Mouse (Mus musculus): ENCODE measurements around the gene Timm23. TPM values are rescaled to one million over a fixed set of nuclear protein-coding genes. Genes with fewer than 3 reads are reported as not detected.

Gene Timm23
- polyA plus RNA-seq (2014; fragmentation: Illumina TruSeq; extraction: RNeasy Lipid Tissue Mini Kit (QIAGEN cat#74804); ENCODE audit: low read depth, low replicate concordance): 154 TPM

DNA sequence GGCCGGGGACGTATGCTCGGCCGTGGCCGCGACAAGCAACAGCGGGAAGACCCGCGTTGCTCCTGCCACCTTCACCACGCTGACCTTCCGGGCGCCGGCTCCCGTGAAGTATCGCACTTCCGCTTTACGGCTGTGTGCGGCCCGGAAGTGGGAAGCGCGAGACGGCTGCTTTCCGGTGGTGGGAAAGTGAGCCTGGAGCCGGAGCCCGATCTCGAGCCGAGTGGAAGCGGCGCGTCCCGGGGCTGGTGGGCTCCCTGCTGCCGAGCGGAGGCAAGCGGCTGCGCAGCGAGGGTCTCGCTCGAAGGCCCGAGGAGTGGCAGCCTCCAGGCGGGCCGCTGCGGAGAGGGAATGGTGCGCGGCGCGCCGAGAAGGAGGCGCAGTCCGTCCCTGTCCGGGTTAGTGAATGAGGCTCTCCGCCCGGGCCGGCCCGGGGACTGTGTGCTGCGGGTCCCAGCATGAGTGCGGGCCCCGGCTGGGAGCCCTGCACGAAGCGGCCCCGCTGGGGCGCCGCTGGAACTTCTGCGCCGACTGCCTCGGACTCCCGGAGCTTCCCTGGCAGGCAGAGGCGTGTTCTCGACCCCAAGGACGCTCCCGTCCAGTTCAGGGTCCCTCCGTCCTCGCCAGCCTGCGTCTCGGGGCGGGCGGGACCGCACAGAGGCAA, at the start of gene Timm23, which contains the start of gene Parg:
Gene Timm23, minus strand, starts transcription at position 108 of the 661 bp plus-strand sequence.
Gene Parg, plus strand, starts transcription at position 159 of the 661 bp plus-strand sequence.

DNA sequence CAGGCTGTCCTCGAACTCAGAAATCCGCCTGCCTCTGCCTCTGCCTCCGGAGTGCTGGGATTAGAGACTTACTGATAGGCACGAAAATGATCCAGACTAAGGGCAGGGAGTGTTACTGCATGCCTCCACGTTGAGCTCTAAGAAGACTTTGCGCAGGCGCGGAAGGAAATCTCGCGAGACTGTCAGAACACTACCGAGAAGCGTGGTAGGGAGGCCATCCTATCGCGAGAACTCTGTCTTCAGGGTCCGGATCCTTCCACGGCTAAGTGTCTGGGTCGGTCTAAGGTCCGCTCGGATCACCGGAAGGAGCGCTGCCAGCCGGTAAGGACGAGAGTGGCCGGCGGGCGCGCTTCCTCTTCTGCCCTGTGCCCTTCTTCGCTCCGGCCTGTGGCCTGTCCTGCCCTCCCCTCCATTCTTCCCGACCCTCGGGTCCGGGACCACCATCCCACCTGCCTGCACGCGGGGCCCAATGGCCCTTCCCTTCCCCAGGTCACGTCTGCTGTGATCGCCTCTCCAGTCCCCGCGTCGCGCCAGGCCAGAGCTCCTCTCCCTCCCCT, 41.9 kb downstream of the Timm23 start, which contains the start of gene Ncoa4:
Gene Ncoa4, plus strand, starts transcription at position 176 of the 557 bp plus-strand sequence.

DNA sequence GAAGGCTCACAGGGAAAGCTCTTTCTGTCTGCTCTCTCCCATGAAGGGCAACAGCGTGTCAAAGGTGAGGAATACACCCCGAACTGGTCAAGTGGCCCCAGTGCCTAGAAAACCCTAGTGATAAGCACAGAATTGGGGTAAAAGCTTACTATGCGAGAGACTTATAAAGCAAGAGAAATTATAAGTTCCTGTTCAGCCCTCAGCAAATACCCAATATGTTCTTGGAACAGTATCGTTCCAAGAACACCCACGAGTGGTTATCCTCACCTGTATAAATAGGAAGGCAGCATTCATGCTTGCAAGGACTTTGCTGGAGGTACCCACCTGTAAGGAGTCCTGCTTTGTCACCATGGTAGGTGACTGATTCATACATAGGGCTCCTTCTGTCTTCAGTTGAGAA, 60.0 kb downstream of the Timm23 start, which contains the start of gene Msmb:
Gene Msmb, plus strand, starts transcription at position 301 of the 400 bp plus-strand sequence.

Other genes starting within 250 kb of the Timm23 start
- 0.74 TPM for gene Galnt15, start 172.9 kb downstream of the Timm23 start, polyA plus RNA-seq (2014; fragmentation: Illumina TruSeq; extraction: RNeasy Lipid Tissue Mini Kit (QIAGEN cat#74804); ENCODE audit: low read depth, low replicate concordance)
- gene Oxnad1, start 116.5 kb downstream of the Timm23 start, polyA plus RNA-seq (2014; fragmentation: Illumina TruSeq; extraction: RNeasy Lipid Tissue Mini Kit (QIAGEN cat#74804); ENCODE audit: low read depth, low replicate concordance): 44.4 TPM
- 23.3 TPM for gene Dph3, start 116.2 kb downstream of the Timm23 start, polyA plus RNA-seq (2014; fragmentation: Illumina TruSeq; extraction: RNeasy Lipid Tissue Mini Kit (QIAGEN cat#74804); ENCODE audit: low read depth, low replicate concordance)
- not detected for gene Msmb, start 59.9 kb downstream of the Timm23 start, polyA plus RNA-seq (2014; fragmentation: Illumina TruSeq; extraction: RNeasy Lipid Tissue Mini Kit (QIAGEN cat#74804); ENCODE audit: low read depth, low replicate concordance)
- gene Ncoa4, start 42.0 kb downstream of the Timm23 start, polyA plus RNA-seq (2014; fragmentation: Illumina TruSeq; extraction: RNeasy Lipid Tissue Mini Kit (QIAGEN cat#74804); ENCODE audit: low read depth, low replicate concordance): 164 TPM
- gene Parg, start 51 bp upstream of the Timm23 start, polyA plus RNA-seq (2014; fragmentation: Illumina TruSeq; extraction: RNeasy Lipid Tissue Mini Kit (QIAGEN cat#74804); ENCODE audit: low read depth, low replicate concordance): 19.5 TPM
- gene Ogdhl, start 120.1 kb upstream of the Timm23 start, polyA plus RNA-seq (2014; fragmentation: Illumina TruSeq; extraction: RNeasy Lipid Tissue Mini Kit (QIAGEN cat#74804); ENCODE audit: low read depth, low replicate concordance): not detected
- gene 1700024G13Rik, start 186.5 kb upstream of the Timm23 start, polyA plus RNA-seq (2014; fragmentation: Illumina TruSeq; extraction: RNeasy Lipid Tissue Mini Kit (QIAGEN cat#74804); ENCODE audit: low read depth, low replicate concordance): not detected

All from liver, adult 10 weeks (tissue).